Mouse (Mus musculus) kidney, postnatal 4 days (tissue): ENCODE results near the gene Pik3ip1.

ENCODE experiments used
- DNase-seq, 2 experiments: peaks; one replicate each; pipeline ENCODE4 v3.0.0; 2021; ENCODE audit warnings: mixed read lengths in 2 of 2

The Pik3ip1 gene

GRCm38 (mm10) chr11:3329891-3330451 lies at the start of gene Pik3ip1:
Pik3ip1 (plus strand) TSS chr11:3330401.
- DNase-seq, result no peak

GRCm38 (mm10) chr11:3282887-3283286 lies 47.3 kb upstream of the Pik3ip1 start:
- DNase-seq, result no peak

GRCm38 (mm10) chr11:3283645-3284044 lies 46.6 kb upstream of the Pik3ip1 start:
- no peak for DNase-seq

- no peak for DNase-seq
Observed at GRCm38 (mm10) chr11:3285940-3286339, 44.3 kb upstream of the Pik3ip1 start.

- DNase-seq, result no peak
Observed at GRCm38 (mm10) chr11:3287131-3287530, 43.1 kb upstream of the Pik3ip1 start.

GRCm38 (mm10) chr11:3287921-3288320 lies 42.3 kb upstream of the Pik3ip1 start:
- peak in 1 of 2 experiments; percentile 49 for DNase-seq

- peak; percentile 56 to 70 for DNase-seq
Observed at GRCm38 (mm10) chr11:3288521-3289301, 41.5 kb upstream of the Pik3ip1 start, which contains the start of gene Patz1. Patz1 (plus strand) TSS chr11:3288874.

GRCm38 (mm10) chr11:3289302-3289802 lies 40.8 kb upstream of the Pik3ip1 start:
- peak; percentile 89 to 94 for DNase-seq

- peak; percentile 88 to 94 for DNase-seq
Observed at GRCm38 (mm10) chr11:3289803-3290639, 40.2 kb upstream of the Pik3ip1 start.

GRCm38 (mm10) chr11:3290640-3291310 lies 39.4 kb upstream of the Pik3ip1 start:
- DNase-seq, result peak; percentile 63 to 74

- peak; percentile 32 to 46 for DNase-seq
Observed at GRCm38 (mm10) chr11:3291311-3292061, 38.7 kb upstream of the Pik3ip1 start.

- peak; percentile 77 to 85 for DNase-seq
Observed at GRCm38 (mm10) chr11:3292062-3292421, 38.2 kb upstream of the Pik3ip1 start.

GRCm38 (mm10) chr11:3292711-3293249 lies 37.4 kb upstream of the Pik3ip1 start:
- DNase-seq, result peak; percentile 72 to 80

GRCm38 (mm10) chr11:3293361-3293760 lies 36.8 kb upstream of the Pik3ip1 start:
- no peak for DNase-seq

GRCm38 (mm10) chr11:3294641-3295040 lies 35.6 kb upstream of the Pik3ip1 start:
- DNase-seq, result no peak

- no peak for DNase-seq
Observed at GRCm38 (mm10) chr11:3296056-3296455, 34.1 kb upstream of the Pik3ip1 start.

- DNase-seq, result no peak
Observed at GRCm38 (mm10) chr11:3297871-3298812, 32.1 kb upstream of the Pik3ip1 start.

- DNase-seq, result no peak
Observed at GRCm38 (mm10) chr11:3298813-3299185, 31.4 kb upstream of the Pik3ip1 start.

GRCm38 (mm10) chr11:3301075-3301474 lies 29.1 kb upstream of the Pik3ip1 start:
- no peak for DNase-seq

GRCm38 (mm10) chr11:3302385-3302784 lies 27.8 kb upstream of the Pik3ip1 start:
- no peak for DNase-seq
